Mouse (Mus musculus) retina, adult 2 months (tissue): ENCODE measurements at regions not wholly inside any gene's neighbourhood (a gene's known extent, or its start where the extent isn't known, plus 50 kb on each side); places are given as distances from the start of the nearest gene placed in this dataset.
"Not testable (repeated sequence)": the region's sequence is repeated elsewhere in the genome, so short reads cannot be mapped to it uniquely, and the experiment has no call there.

Experiments
- DNase-seq: peaks from one replicate; pipeline ENCODE4 v3.0.0-alpha.2; 2012; ENCODE audit warnings: low read depth, low spot score

DNA sequence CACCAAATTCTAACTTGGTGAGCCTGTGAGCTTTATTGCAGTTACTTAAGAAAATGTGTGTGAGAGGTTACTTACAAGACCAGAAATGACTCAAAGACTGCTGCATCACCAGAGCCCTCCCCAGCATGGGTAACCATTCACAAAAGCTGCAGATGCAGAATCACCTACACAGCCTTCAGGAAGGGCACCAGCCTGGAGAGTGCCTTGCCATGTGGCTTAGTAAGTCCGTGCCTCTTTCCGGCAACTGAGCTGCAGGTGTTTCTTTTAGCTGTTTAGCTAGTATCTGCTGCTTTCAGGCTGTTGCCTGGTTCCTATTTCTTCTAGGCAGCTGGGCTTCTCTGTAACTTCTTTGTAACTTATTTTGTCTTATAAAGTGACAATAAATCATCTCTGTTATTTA lies 213.2 kb upstream of the Stxbp6 start:
- DNase-seq = no peak

DNA sequence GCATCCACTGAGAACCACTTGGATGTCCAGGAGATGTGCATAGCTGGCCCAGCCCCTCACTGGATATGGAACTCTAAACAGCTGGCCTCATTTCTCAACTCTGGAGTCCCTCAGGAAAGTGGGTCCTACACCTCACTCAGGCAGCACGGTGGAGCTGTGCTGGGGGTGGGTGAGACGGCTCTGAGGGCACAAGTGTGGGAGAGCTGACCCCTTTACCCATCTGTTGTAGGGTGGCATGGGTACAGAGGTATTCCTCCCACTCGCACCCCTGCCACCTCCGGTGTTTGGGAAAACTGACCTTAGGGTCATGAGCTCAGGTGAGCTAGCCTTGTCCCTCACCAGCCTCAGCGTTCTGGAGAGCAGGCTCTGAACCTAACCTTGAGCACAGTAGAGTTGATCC lies 181.8 kb upstream of the Stxbp6 start:
- DNase-seq = no peak

DNA sequence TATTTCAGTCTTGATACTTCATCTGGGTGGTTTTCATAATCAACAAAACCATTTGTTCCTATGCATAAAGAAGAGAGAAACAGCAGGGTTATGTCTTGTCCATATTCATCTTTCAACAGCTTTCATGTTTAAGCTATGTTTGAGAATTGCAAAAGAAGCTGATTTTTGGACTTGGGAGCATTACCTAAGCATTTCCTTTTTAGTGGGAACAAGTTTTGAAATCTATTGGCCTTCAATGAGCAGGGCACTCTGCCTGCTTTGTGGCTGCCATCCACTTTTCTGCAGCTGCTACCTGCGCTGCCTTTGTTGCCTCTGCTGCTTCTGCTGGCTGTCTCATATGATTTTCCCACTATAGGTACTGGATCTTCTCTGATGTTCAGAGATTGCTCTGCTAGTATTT lies 136.6 kb upstream of the Stxbp6 start:
- DNase-seq = no peak

DNA sequence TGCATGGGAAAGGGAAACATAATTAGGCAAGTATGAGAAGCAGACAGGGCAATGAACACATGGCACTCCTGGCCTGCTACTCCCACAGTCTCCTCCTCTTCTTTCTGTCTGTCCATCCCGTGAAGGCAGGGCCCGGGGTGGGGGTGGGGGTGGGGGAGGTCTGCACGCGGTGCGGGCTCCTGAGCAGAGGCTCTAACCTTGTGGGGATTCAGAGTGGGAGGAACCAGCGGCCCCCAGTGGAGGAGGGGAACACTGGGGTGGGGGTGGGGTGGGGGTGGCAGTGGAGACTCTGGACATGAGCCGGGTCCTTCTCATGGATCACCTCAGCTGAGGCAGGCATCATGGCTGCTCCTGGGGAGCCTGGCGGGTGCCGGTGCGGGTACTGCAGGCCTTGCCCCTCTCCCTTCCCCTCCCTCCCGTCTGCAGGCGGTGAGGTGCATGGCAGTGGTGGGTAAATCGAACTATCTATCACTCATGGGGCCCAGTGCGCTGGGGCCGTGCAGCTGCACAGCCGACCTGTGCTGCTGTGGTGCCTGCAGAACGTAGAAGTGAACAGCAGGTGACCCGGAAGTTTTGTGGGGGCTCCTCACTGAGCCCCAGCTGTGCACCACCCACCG lies 120.9 kb upstream of the Stxbp6 start:
- DNase-seq = no peak

DNA sequence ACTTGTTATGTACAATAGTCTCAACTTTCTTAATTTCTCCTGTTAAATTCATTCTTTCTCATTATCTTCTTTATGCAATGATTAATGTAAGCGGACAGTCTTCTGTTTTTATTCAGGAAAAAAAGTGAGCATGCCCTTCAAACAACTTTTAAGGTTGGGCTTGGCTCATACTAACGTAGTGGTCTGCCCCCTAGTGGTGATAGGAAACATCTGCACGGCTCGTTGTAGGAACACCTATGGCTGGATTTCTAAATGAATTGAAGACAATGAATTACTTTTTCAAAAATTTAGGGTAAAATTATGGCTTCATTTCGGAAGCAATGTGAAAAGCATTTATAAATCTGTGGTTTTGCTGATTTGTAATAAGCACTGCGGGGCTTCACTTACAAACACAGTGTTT lies 112.6 kb upstream of the Stxbp6 start:
- peak; percentile 6 for DNase-seq

DNA sequence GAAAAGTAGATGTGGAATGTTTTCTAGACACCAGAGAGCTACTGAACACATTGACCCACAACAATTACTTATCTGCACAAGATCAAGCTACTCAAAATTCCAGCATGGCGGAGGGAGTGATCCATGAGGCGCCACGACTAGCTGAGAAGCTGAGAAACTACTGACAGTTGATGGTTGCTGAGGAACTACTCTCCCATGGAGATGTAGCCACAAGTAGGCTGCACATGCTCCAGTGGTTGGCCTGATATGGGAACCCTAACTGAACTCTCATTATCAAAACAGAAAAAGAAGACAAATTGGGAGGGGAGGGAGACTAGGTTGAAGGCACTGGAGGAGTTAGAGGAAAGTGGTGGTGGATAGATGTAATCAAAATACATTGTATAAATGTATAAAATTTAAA lies 110.0 kb upstream of the Stxbp6 start:
- DNase-seq = no peak

DNA sequence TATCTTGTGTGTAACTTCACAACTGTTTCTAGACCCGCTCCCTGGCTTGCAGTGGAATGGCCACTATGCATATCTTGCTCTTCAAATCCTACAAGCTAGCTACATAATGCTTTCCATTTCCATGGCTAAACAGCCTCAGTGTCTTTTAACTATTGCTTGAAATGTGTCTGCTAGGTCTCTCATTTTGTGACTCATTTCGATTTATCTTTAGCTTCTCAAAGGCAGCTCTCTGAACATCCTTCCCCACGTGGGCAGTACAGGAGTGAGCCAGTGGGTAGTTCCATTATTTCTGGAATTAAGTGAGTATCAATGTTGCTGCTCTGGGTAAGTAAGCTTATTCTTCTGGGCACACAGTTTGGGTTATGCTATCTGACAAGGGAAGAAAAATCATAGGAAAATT lies 102.9 kb upstream of the Stxbp6 start:
- DNase-seq = no peak

DNA sequence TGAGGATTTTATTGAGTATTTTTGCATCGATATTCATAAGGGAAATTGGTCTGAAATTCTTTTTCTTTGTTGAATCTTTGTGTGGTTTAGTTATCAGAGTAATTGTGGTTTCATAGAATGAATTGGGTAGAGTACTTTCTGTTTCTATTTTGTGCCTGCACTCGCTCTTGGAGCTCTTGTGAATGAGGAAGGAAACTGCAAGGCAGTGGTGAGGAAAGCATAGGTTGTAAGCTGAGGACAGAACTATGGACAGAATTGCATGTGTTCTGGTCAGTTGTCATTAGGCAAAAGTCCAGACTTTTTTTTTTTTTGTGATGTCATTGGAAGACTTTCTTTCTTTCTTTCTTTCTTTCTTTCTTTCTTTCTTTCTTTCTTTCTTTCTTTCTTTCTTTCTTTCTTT lies 100.8 kb upstream of the Stxbp6 start:
- DNase-seq = not testable (repeated sequence)

DNA sequence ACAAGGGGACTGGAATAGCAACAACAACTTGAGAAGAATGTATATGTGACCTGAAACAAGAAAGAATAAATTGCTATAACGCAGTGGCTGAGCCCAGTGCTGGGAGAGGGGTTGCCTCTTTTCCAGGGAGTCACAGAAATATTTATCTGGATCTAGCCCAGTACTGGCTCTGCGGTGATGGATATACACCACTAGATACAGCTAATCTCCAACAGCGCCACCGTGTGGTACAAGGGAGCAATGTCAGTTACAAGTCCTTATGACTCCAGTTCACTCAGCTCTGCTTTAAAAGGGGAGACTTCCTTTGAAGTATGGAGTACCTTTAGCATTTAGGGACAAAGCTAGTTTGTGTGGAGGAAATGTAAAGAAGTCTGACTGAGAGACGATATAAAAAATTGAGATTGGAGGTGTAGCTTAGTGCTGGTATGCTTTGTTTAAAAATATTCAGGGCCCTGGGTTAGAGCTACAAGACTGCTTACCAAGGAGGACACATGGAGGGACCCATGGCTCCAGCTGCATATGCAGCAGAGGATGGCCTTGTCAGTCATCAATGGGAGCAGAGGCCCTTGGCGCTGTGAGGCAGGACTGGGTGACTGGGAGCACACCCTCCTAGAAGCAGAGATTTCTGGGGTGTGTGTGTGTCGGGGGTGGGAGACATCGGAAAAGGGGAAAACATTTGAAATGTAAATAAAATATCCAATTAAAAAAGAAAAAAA lies 97.6 kb upstream of the Stxbp6 start:
- peak; percentile 37 for DNase-seq

DNA sequence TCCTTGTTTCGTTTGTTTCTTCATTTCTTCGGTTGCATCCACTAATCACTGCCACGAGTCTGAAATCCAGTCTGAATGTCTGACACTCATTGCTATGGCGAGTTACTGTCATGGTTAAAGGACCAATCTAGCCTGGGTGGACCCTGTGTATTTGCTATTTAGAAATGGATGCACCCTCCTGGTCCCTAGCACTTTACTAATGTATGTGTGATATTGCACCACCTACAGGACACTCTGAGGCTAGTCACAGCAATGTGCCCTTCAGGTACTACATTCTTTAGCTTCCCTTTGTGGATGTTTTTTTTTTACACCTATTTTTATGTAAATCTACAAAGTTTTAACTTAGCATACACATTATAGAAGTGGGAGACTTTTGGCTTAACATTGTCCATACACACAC lies 87.5 kb upstream of the Stxbp6 start:
- DNase-seq = no peak

DNA sequence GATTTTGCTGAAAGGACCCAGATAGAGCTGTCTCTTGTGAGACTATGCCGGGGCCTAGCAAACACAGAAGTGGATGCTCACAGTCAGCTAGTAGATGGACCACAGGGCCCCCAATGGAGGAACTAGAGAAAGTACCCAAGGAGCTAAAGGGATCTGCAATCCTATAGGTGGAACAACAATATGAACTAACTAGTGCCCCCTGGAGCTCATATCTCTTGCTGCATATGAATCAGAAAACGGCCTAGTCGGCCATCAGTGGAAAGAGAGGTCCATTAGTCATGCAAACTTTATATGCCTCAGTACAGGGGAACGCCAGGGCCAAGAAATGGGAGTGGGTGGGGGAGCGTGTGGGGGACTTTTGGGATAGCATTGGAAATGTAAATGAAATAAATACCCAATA lies 87.1 kb upstream of the Stxbp6 start:
- DNase-seq = not testable (repeated sequence)

DNA sequence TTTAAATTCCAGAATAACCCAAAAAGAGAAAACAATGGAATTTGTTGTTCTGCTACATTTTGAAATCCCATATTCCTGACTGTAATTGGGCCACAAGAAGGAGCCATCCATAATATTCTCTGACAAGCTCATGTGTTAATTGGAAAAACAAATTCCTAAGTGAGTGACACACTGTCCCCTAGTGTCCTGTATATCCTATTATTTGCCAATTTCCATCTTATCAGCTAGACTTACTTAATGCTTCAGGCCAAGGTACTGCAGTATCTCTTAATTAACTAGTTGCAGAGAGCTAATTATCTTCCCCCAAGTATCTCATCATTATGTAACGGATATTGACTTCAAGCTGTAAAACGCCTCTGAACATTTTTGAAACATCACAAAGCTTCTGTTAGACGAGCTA lies 84.5 kb upstream of the Stxbp6 start:
- no peak for DNase-seq

DNA sequence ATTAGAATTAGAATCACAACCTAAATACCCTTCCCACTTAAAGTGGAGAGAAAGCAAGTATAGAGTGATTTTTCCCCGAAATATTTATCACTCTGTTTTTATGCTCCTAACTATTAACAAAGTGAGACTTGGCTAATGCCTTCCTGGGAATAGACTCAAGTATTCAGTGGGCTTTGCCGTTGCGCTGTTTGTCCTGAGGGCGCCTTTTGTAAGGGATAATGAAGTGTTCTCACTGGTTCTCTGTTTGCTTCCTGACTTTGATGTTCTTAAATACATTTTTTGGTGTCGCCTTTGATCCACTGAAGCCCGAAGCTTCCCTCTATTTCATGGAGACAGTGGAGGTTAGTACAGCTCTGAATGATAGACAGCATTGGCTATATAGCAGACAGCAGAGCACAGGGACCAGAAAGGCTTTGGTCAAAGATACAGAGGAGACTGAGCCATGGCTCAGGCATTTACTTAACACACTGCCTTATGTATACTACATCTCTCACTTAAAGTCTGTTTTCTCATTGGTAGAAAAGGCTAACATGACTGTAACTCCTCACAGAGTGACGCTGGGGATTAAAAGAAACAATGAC lies 63.0 kb upstream of the Stxbp6 start:
- no peak for DNase-seq

DNA sequence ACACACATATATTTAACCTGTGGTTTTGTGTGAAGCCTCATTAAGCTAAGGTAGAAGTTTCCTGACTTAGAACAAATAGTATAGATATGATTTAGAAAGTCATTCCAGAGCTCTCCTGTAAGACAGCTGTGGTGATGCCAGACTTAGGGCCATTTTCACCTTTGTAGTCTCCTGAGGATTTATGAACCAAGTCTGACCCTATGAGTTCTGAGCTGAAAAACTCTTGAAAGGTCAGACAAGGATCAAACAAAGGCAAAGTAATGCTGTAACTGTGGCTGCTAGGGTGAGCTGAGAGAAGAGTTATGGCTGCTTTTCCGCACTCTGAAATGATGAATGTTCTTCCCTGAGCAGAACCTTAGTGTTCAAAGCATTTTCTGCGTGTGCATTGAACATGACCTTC lies 58.9 kb upstream of the Stxbp6 start:
- DNase-seq = no peak

DNA sequence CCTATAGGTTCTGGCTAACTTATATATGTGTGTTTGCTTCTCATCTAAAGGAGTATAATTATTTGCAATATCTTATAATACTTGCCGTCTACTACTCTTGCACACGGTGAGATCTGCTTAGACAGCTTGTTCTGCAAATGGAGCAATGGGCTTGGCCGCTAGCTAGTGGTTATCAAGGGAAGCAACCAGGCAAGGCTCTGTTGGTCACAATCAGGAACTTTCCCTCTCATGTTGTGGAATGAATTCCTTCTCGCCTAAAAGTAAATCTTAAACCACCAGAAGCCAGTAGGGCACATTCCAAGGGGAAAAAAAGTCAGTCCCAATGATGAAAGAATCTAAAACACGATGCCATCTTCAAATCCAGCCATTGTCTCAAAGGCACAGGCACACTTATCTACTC lies 56.6 kb upstream of the Stxbp6 start:
- DNase-seq = no peak

DNA sequence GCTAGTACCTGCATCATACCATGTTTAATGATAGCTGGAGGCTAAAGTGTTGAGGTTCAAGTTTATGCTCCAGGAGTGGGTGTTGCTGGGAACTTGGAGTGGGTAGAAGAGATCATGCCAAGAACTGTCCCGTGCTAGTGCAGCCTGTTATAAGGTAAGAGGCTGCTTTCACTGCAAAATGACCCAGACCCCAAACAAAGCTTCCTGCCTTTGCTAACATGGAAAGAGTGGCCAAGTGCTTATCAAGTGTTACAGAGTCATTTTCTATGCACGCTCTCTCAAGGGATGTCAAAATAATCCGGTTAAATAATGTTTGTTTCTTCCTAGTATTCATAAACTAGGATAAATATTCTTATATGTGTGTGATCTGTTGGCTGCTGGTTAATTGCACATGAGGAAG lies 51.4 kb upstream of the Stxbp6 start:
- DNase-seq = no peak
